Mouse (Mus musculus): Measurements from ENCODE around the gene Surf2. TPM values are rescaled to one million over a fixed set of nuclear protein-coding genes. Genes with fewer than 3 reads are reported as not detected.
A peak's percentile ranks its signal among the peaks of the same experiment; 100 is the strongest.

Surf2 gene
- total and polyA plus RNA-seq, 3 experiments: 28.7 to 77.1 (median 43.9) TPM

DNA sequence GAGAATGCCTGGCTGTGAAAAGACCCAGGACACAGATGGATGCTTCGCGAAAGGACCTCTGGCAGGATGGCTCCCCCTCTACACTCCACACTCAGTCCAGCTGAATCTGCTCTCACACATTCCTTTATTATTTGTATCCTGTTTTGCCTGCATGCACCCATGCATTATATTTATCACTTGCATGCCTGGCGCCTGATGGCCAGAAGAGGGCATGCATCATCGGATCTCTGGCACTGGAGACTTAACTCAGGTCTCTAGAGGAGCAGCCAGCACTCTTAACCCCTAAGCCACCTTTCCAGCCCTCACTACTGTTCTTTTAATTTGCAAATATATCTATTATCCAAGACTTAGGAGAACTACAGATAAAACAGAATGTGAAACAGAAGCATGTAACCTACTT lies 44.6 kb downstream of the Surf2 start:
- H3K36me3 ChIP-seq (replicated peaks in 1 of 2; ENCODE audit: control insufficient read depth in 1 of 2, insufficient read depth in 1 of 2, low read length in 1 of 2): peaks cover 52 to 65% of the 10 kb centered on the region in 2 experiments
- in situ Hi-C loops (cut with MboI; ENCODE audit: low pct_ligation_motif_present, low pct_unique_long_range_greater_than_20kb, low sequenced_read_pairs): no loop called here

GRCm38 (mm10) chr2:26963923-26964723 lies 48.0 kb downstream of the Surf2 start, which contains the start of gene Rexo4:
Gene Rexo4, minus strand, starts transcription at chr2:26964386.
- Histone ChIP-seq H3K4me2 (ENCODE audit: insufficient read depth, low read depth, poor library complexity, severe bottlenecking) (peak within 1 kb of the TSS; percentile 97), H3K4me3 (replicated peaks in 1 of 3; ENCODE audit: low read depth in 2 of 3, low read length in 2 of 3, poor library complexity in 1 of 3) (peak within 1 kb of the TSS; percentile 58 to 99 (median 81)), H3K9me3 (replicated peaks; ENCODE audit: low read length) (peaks cover 8% of the 10 kb centered on the region), H3K79me2 (replicated peaks; ENCODE audit: control insufficient read depth, extremely low read depth, insufficient read depth, poor library complexity, severe bottlenecking) (peaks cover 23% of the 10 kb centered on the region), H3K4me1 (ENCODE audit: control insufficient read depth in 1 of 2, insufficient read depth in 2 of 2) (peaks cover 4 to 28% of the 10 kb centered on the region in 2 experiments; a peak in 3 of 4 replicates), H3K36me3 (replicated peaks in 1 of 2; ENCODE audit: control insufficient read depth in 1 of 2, insufficient read depth in 1 of 2, low read length in 1 of 2) (peaks cover 24 to 34% of the 10 kb centered on the region in 2 experiments), H3K27ac (ENCODE audit: insufficient read depth, low read depth) (peak within 1 kb of the TSS; percentile 78), H3K9ac (ENCODE audit: insufficient read depth, low read depth) (peak within 1 kb of the TSS; percentile 81), H3K27me3 (replicated peaks) (no peaks in the 10 kb centered on the region)
- dilution Hi-C loops (cut with MboI; ENCODE audit: extremely low pct_ligation_motif_present, extremely low pct_unique_long_range_greater_than_20kb, low sequenced_read_pairs) (no loop called here), in situ Hi-C loops (cut with MboI; ENCODE audit: low pct_ligation_motif_present, low pct_unique_long_range_greater_than_20kb, low sequenced_read_pairs) (no loop called here)
- peak; percentile 92 for DNase-seq (ENCODE audit: extremely low read depth)
- TF ChIP-seq CHD1 (IDR thresholded peaks at IDR 0.05; ENCODE audit: low read depth, low read length) (no peak), BHLHE40 (IDR thresholded peaks at IDR 0.05; ENCODE audit: low read depth, low read length) (no peak), ZNF384 (IDR thresholded peaks at IDR 0.05; ENCODE audit: low read depth, low read length) (no peak), UBTF (IDR thresholded peaks at IDR 0.05; ENCODE audit: low read depth, low read length) (0 out of 2 replicates have a peak, but pooled peaks have one; percentile 49), MEF2A (IDR thresholded peaks at IDR 0.05; ENCODE audit: borderline replicate concordance, low read depth, low read length) (no peak), ZMIZ1 (IDR thresholded peaks at IDR 0.05; ENCODE audit: low read depth, low read length) (peak; percentile 72), SMC3 (IDR thresholded peaks at IDR 0.05; ENCODE audit: low read depth, low read length) (no peak), CHD2 (IDR thresholded peaks at IDR 0.05; ENCODE audit: low read length) (peak; percentile 25; the same call in 1 of the 2 replicates), POLR2AphosphoS2 (IDR thresholded peaks at IDR 0.05; ENCODE audit: low read depth, low read length) (peak; percentile 61; the same call in 1 of the 2 replicates), ZC3H11A (IDR thresholded peaks at IDR 0.05; ENCODE audit: low read depth, low read length) (no peak), GABPA (IDR thresholded peaks at IDR 0.05; ENCODE audit: insufficient replicate concordance, low read depth, low read length) (no peak; the same call in 1 of the 2 replicates), E2F4 (IDR thresholded peaks at IDR 0.05; ENCODE audit: insufficient replicate concordance, low read depth, low read length) (0 out of 2 replicates have a peak, but pooled peaks have one; percentile 38), ZKSCAN1 (IDR thresholded peaks at IDR 0.05; ENCODE audit: borderline replicate concordance, low read depth, low read length) (no peak), HCFC1 (IDR thresholded peaks at IDR 0.05; ENCODE audit: low read depth, low read length) (peak; percentile 94), MYC (IDR thresholded peaks at IDR 0.05; ENCODE audit: low read depth, low read length) (peak; percentile 49; the same call in 1 of the 2 replicates), RCOR1 (conservative IDR thresholded peaks at IDR 0.05; ENCODE audit: low read depth, low read length) (0 out of 2 replicates have a peak, but pooled peaks have one; percentile 32), JUN (IDR thresholded peaks at IDR 0.05; ENCODE audit: insufficient read depth, low read depth, low read length) (no peak), USF1 (IDR thresholded peaks at IDR 0.05; ENCODE audit: low read depth, low read length) (no peak), USF2 (conservative IDR thresholded peaks at IDR 0.05; ENCODE audit: low read depth, low read length) (no peak), TBP (conservative IDR thresholded peaks at IDR 0.05; ENCODE audit: low read depth, low read length) (no peak; the same call in 1 of the 2 replicates), RAD21 (IDR thresholded peaks at IDR 0.05; ENCODE audit: low read depth, low read length) (no peak), MAZ (IDR thresholded peaks at IDR 0.05; ENCODE audit: low read depth, low read length) (peak; percentile 89), MAFK (IDR thresholded peaks at IDR 0.05; ENCODE audit: insufficient replicate concordance, low read length) (no peak), IRF4 (IDR thresholded peaks at IDR 0.05; ENCODE audit: low read depth, low read length) (no peak), TCF12 (IDR thresholded peaks at IDR 0.05; ENCODE audit: low read depth, low read length) (peak; percentile 76), EP300 (IDR thresholded peaks at IDR 0.05; ENCODE audit: low read length) (no peak), ETS1 (conservative IDR thresholded peaks at IDR 0.05; ENCODE audit: low read depth, low read length) (no peak)

More for the DNA sequence above, 44.6 kb downstream of the Surf2 start:
- Histone ChIP-seq H3K9me3 (replicated peaks; ENCODE audit: low read length) (no peaks in the 10 kb centered on the region), H3K4me3 (replicated peaks in 1 of 3; ENCODE audit: low read depth in 2 of 3, low read length in 2 of 3, poor library complexity in 1 of 3) (no peak overlapping the region), H3K27ac (ENCODE audit: insufficient read depth, low read depth) (no peak overlapping the region), H3K4me1 (ENCODE audit: control insufficient read depth in 1 of 2, insufficient read depth in 2 of 2) (peaks cover 4 to 28% of the 10 kb centered on the region in 2 experiments; a peak in 3 of 4 replicates), H3K27me3 (replicated peaks) (no peaks in the 10 kb centered on the region), H3K9ac (ENCODE audit: insufficient read depth, low read depth) (no peak overlapping the region), H3K4me2 (ENCODE audit: insufficient read depth, low read depth, poor library complexity, severe bottlenecking) (no peak overlapping the region), H3K79me2 (replicated peaks; ENCODE audit: control insufficient read depth, extremely low read depth, insufficient read depth, poor library complexity, severe bottlenecking) (peaks cover 23% of the 10 kb centered on the region)
- TF ChIP-seq BHLHE40 (IDR thresholded peaks at IDR 0.05; ENCODE audit: low read depth, low read length) (no peak), NRF1 (IDR thresholded peaks at IDR 0.05; ENCODE audit: low read depth, low read length) (no peak), MXI1 (IDR thresholded peaks at IDR 0.05; ENCODE audit: low read depth, low read length) (no peak), JUN (IDR thresholded peaks at IDR 0.05; ENCODE audit: insufficient read depth, low read depth, low read length) (no peak), CTCF (conservative IDR thresholded peaks at IDR 0.05 in 1 of 2, IDR thresholded peaks at IDR 0.05 in 1 of 2; ENCODE audit: low read depth in 2 of 2, low read length in 2 of 2) (peak in 1 of 2 experiments; percentile 43; a peak in 1 of 4 replicates)
- dilution Hi-C loops (cut with MboI; ENCODE audit: extremely low pct_ligation_motif_present, extremely low pct_unique_long_range_greater_than_20kb, low sequenced_read_pairs): no loop called here
- DNase-seq (ENCODE audit: extremely low read depth): no peak

Data from CH12.LX (cell line).